Mouse (Mus musculus) C2C12 (cell line): Measurements from ENCODE around the gene Alyref2.

Source experiments
- CTCF ChIP-seq: IDR thresholded peaks from one replicate; pipeline ENCODE4 v1.5.1; 2011; ENCODE audit not compliant: control insufficient read depth, insufficient read depth, insufficient read length
- USF1 ChIP-seq: IDR thresholded peaks from one replicate; pipeline ENCODE4 v1.6.1; 2011; ENCODE audit warnings: low read depth, mild to moderate bottlenecking, control low read depth, moderate library complexity

- TF ChIP-seq CTCF, result no peak
- TF ChIP-seq USF1, result no peak
Observed at GRCm38 (mm10) chr1:171553359-171554341, 50.4 kb downstream of the Alyref2 start.
